Mouse (Mus musculus) heart, adult 2 months (tissue): ENCODE results near the gene Prss50. TPM values are rescaled to one million over a fixed set of nuclear protein-coding genes. Genes with fewer than 3 reads are reported as not detected.

ENCODE experiments used
- DNase-seq, 2 experiments: peaks; one replicate each; pipeline ENCODE4 v3.0.0; 2021
- H3K27ac ChIP-seq: fragments of 200-600 bp; 2 replicates; pipeline ENCODE4 v1.8.1; 2022
- H3K27me3 ChIP-seq: fragments of 200-500 bp; 2 replicates; pipeline ENCODE4 v1.6.1; 2012; ENCODE audit warnings: mild to moderate bottlenecking, low read length, inconsistent platforms, mixed read lengths; ENCODE audit not compliant: control insufficient read depth, insufficient read depth
- H3K36me3 ChIP-seq: fragments of 200-500 bp; 2 replicates; pipeline ENCODE4 v1.6.1; 2012; ENCODE audit warnings: low read length, inconsistent platforms; ENCODE audit not compliant: control insufficient read depth, insufficient read depth
- H3K4me1 ChIP-seq: fragments of 200-500 bp; 2 replicates; pipeline ENCODE4 v1.6.1; 2011; ENCODE audit warnings: low read length; ENCODE audit not compliant: control insufficient read depth, insufficient read depth
- H3K4me3 ChIP-seq: fragments of 200-600 bp; 2 replicates; pipeline ENCODE4 v1.8.1; 2022
- H3K79me2 ChIP-seq: fragments of 200-500 bp; replicated peaks from 2 replicates; pipeline ENCODE4 v1.6.1; 2012; ENCODE audit warnings: mild to moderate bottlenecking, inconsistent platforms, low read length, moderate library complexity, mixed read lengths; ENCODE audit not compliant: control insufficient read depth, insufficient read depth
- H3K9ac ChIP-seq: fragments of 200-500 bp; 2 replicates; pipeline ENCODE4 v1.6.1; 2012; ENCODE audit warnings: low read depth, mild to moderate bottlenecking, control low read depth, inconsistent platforms, low read length, mixed read lengths
- CTCF ChIP-seq: fragments of 200-600 bp; IDR thresholded peaks from 2 replicates; pipeline ENCODE4 v1.8.1; 2022; ENCODE audit warnings: antibody characterized with exemption, mild to moderate bottlenecking, moderate library complexity
- EP300 ChIP-seq: fragments of 200-500 bp; IDR thresholded peaks from 2 replicates; pipeline ENCODE4 v1.6.1; 2011; ENCODE audit warnings: low read depth, low read length, control low read depth; ENCODE audit not compliant: insufficient read depth
- POLR2A ChIP-seq: fragments of 200-500 bp; IDR thresholded peaks from 2 replicates; pipeline ENCODE4 v1.6.1; 2011; ENCODE audit warnings: mild to moderate bottlenecking, low read depth, low read length, control low read depth; ENCODE audit not compliant: insufficient read depth
- WGBS: fragments of 180-500 bp; shearing (Covaris S2); methylation state at CpG from one replicate; pipeline ENCODE4 v1.1.7; 2018; 5-methylcytosine and 5-hydroxymethylcytosine counted together
- intact Hi-C: fragments of 180-260 bp; cut with DNase I; formaldehyde crosslinking; loops from one replicate; pipeline ENCODE4 v1.15.1; 2025
- polyA plus RNA-seq: library from polyadenylated mRNA; depleted of rRNA; stranded (reverse); fragments of >200 nt; gene quantifications from 2 replicates; pipeline ENCODE4 v1.2.3, GENCODE M21; 2012
- total RNA-seq, 2 experiments: library from RNA; stranded (reverse); gene quantifications; 2 replicates each; pipeline ENCODE4 v1.2.3; 2021

Gene Prss50
- total and polyA plus RNA-seq, 3 experiments = not detected

GRCm38 (mm10) chr9:110881953-110882352, 24.2 kb downstream of the Prss50 start:
- TF ChIP-seq CTCF (no peak), EP300 (peak; percentile 81), POLR2A (0 out of 2 replicates have a peak, but pooled peaks have one; percentile 51)
- DNase-seq = peak; percentile 68 to 75
- H3K27me3 ChIP-seq = no peaks in the 10 kb centered on the region
- intact Hi-C loops = loop anchor here (2.0 kb wide), 2 partner anchors 39 to 109 kb away; partner anchors contain the start of gene Rtp3
- no peaks in the 10 kb centered on the region for H3K36me3 ChIP-seq
- peaks cover 16% of the 10 kb centered on the region for H3K4me1 ChIP-seq
- H3K27ac ChIP-seq = peak overlapping the region; percentile 98
- peak overlapping the region; percentile 3; the same call in 1 of the 2 replicates for H3K9ac ChIP-seq
- H3K79me2 ChIP-seq = no peaks in the 10 kb centered on the region
- 55% methylated on average over 7 of the region's 7 CpGs for WGBS
- peak overlapping the region; percentile 90 for H3K4me3 ChIP-seq

GRCm38 (mm10) chr9:110887388-110888303, 29.9 kb downstream of the Prss50 start:
- no peak overlapping the region for H3K27ac ChIP-seq
- no peaks in the 10 kb centered on the region for H3K27me3 ChIP-seq
- DNase-seq = no peak
- TF ChIP-seq CTCF (no peak), EP300 (no peak), POLR2A (no peak)
- no peaks in the 10 kb centered on the region for H3K79me2 ChIP-seq
- intact Hi-C loops = no loop called here
- H3K4me1 ChIP-seq = peaks cover 9% of the 10 kb centered on the region
- WGBS = 66% methylated on average over 9 of the region's 9 CpGs
- H3K36me3 ChIP-seq = no peaks in the 10 kb centered on the region
- H3K9ac ChIP-seq = no peak overlapping the region
- no peak overlapping the region for H3K4me3 ChIP-seq

GRCm38 (mm10) chr9:110888935-110889334, 31.2 kb downstream of the Prss50 start:
- no peak for DNase-seq
- Histone ChIP-seq H3K79me2 (no peaks in the 10 kb centered on the region), H3K9ac (no peak overlapping the region), H3K27me3 (no peaks in the 10 kb centered on the region), H3K36me3 (no peaks in the 10 kb centered on the region), H3K4me1 (peaks cover 10% of the 10 kb centered on the region), H3K27ac (no peak overlapping the region), H3K4me3 (no peak overlapping the region)
- intact Hi-C loops = no loop called here
- TF ChIP-seq EP300 (no peak), POLR2A (no peak), CTCF (no peak)
- 94% methylated on average over 14 of the region's 14 CpGs for WGBS

GRCm38 (mm10) chr9:110890026-110890783, 32.4 kb downstream of the Prss50 start:
- peak overlapping the region; percentile 21; the same call in 1 of the 2 replicates for H3K27ac ChIP-seq
- peak; percentile 55 for TF ChIP-seq CTCF
- TF ChIP-seq EP300 = no peak

GRCm38 (mm10) chr9:110891077-110891828, 33.5 kb downstream of the Prss50 start:
- H3K79me2 ChIP-seq = no peaks in the 10 kb centered on the region
- H3K27me3 ChIP-seq = no peaks in the 10 kb centered on the region
- TF ChIP-seq EP300 = no peak
- no peak for TF ChIP-seq POLR2A
- no peak for TF ChIP-seq CTCF
- peaks cover 10% of the 10 kb centered on the region for H3K4me1 ChIP-seq
- WGBS = 60% methylated on average over 12 of the region's 12 CpGs
- no peaks in the 10 kb centered on the region for H3K36me3 ChIP-seq
- intact Hi-C loops = no loop called here
- H3K4me3 ChIP-seq = no peak overlapping the region
- no peak overlapping the region for H3K9ac ChIP-seq
- peak overlapping the region; percentile 43 for H3K27ac ChIP-seq
- no peak for DNase-seq

More at GRCm38 (mm10) chr9:110890026-110890783, 32.4 kb downstream of the Prss50 start:
- no peaks in the 10 kb centered on the region for H3K27me3 ChIP-seq
- H3K79me2 ChIP-seq = no peaks in the 10 kb centered on the region
- no peak overlapping the region for H3K4me3 ChIP-seq
- no peak overlapping the region for H3K9ac ChIP-seq
- intact Hi-C loops = no loop called here
- no peak for DNase-seq
- H3K36me3 ChIP-seq = no peaks in the 10 kb centered on the region
- peaks cover 10% of the 10 kb centered on the region for H3K4me1 ChIP-seq
- WGBS = 38% methylated on average over 21 of the region's 21 CpGs
